Mouse (Mus musculus): Measurements from ENCODE around the gene Clgn.

The Clgn gene

DNA sequence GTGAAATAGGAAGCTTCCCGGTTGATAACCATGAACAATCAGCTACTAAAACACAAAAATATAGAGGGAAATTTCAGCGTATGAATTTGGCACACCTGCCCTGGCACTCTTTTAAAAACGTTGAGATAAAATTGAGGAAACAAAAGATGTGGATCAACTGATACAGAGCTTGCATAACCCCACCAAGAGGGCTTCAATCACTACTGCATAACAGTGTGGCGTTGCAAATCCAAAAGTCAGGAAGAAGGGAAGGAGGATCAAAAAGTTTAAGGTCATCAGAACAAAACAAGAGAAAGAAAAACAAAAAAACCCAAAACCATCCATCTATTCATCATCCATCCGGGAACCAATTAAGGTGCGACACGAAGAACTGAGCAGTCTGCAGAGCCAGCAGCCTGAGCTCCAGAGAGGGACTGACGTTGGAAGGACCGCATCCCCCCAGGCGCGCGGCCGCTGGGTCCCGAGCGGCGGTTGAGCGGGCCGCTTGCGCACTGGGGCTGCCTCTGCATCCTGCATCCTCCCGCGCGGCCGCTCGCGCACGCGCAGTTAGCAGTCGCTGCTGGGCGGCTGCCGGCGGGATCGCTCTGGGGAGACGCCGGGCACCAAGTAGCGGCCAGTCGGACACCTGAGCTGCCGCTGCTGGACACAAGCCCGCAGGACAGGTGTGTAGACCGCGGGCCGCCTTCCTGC lies at the start of gene Clgn:
TSS of gene Clgn (plus strand) at position 552 of the 690 bp plus-strand sequence.
- peak; percentile 61 to 64 for DNase-seq (ENCODE audit: low spot score in 2 of 2)

DNA sequence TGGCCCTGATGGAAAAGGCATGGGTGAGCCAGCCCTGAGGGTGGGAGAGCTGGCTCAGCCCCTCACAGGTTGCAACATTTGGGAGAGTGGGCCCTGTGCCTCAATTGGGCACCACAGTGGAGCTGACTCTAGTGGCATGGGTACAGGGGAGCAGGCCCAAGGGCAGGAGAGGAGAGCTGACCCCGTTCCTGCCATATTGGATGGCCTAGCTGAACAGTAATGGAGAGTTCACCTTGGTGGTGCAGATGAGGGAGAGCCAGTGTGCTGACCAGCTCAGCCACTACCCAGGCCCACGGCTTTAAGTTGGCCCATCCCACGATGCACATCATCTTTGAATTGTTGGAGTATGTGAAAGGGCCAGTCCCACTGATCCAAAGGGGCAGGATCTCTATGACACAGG lies 47.6 kb upstream of the Clgn start:
- no peak for DNase-seq (ENCODE audit: low spot score in 2 of 2)

DNA sequence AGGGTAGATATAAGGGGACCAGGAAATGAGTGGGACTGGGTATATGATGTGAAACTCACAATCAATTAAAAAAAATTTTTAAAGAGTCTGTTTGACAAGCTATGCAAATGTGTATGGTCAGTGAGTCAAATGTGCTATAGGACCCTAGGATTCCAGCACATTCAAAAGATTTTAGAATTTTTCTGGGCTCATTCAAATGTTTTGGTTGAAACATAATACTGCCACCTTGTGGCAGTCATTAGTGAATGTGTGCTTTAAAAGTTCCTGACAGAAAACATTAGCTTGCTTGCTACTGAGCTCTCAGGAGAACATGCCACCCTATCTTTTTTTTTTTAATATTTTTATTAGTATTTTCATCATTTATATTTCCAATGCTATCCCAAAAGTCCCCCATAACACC lies 47.0 kb upstream of the Clgn start:
- DNase-seq (ENCODE audit: low spot score in 2 of 2): no peak

GRCm38 (mm10) chr8:83348263-83348662 lies 41.4 kb upstream of the Clgn start, which contains the start of gene Mgat4d:
Mgat4d (plus strand) TSS chr8:83348471.
- DNase-seq (ENCODE audit: low spot score in 2 of 2): no peak

DNA sequence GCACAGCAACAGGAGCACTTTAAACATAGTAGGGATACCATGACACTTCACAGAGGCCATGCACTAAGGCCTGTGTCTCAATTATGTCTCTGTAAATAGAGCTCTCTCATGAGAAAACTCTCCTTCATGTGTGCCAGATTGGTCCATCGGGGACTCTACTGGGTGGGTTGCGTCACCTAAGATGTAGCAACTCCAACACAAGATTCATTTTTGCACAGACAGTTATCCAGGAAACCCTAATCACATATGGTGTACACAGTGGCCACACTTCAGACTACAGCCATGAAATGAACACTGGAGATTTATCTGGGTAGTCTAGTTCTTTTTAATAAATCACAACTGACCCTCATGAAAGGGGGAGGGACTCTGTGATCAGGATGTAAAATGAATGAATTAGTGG lies 38.4 kb upstream of the Clgn start:
- no peak for DNase-seq (ENCODE audit: low spot score in 2 of 2)

- no peak for DNase-seq (ENCODE audit: low spot score in 2 of 2)
These were observed 26.4 kb upstream of the Clgn start for GRCm38 (mm10) chr8:83363156-83363769.

DNA sequence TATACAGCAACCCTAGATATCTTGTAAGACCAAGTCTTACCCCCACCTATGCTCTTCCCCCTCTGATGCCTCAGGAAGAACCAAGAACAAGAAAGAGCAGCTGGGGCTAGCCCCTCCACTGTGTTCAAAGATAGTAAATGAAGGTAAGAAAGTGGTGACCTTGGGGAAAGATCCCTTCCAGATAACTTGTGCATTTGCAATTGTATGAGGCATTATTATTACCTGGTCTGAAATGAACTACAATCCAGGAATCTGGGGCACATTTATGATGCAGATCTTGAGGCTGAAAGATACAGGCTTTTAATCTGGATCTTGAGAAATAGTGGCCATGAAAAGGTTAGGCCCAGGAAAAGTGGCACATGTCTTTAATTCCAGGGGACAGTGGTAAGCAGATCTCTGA lies 12.4 kb upstream of the Clgn start:
- no peak for DNase-seq (ENCODE audit: low spot score in 2 of 2)

DNA sequence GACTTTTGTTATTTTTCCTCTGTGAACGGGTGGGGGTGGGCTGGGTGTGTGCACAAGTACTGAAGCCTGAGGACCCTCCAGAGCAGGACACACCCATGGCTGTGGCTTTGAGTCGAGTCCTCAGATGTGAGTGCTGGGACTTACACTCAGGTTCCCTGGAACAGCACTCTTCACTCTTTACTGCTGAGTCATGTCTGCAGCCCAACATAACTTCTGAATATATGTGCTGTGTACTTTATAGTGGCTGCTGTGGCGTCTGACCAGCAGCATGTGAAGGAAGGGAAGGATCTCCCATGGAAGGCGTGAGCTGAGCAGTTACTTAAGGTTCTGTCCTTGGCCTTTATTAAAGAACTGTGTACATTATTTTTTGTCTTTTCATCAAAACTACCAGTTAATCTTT lies 9.5 kb upstream of the Clgn start:
- DNase-seq (ENCODE audit: low spot score in 2 of 2): no peak

GRCm38 (mm10) chr8:83381016-83381415 lies 8.7 kb upstream of the Clgn start:
- DNase-seq (ENCODE audit: low spot score in 2 of 2): no peak

DNA sequence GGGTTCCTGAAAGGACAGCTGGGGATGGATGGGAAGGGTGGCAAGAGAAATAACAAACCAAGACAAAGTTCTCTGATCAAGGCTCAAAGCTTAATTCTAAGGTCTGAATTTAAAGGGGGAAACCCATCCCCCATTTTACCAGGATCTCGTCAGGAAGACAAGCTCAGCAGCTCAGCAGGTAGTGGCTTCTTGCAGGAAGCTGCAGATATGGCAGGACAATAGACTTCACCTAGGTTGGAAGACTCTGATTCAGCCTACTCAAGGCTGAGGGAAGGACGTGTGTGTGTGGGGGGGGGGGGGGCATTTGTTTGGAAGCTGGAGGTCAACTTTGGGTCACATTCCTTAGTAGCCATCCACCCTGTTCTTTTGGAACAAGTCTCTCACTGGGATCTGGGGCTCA lies 6.8 kb upstream of the Clgn start:
- no peak for DNase-seq (ENCODE audit: low spot score in 2 of 2)

- no peak for DNase-seq (ENCODE audit: low spot score in 2 of 2)
These were observed 487 bp downstream of the Clgn start for GRCm38 (mm10) chr8:83390006-83390701.

DNA sequence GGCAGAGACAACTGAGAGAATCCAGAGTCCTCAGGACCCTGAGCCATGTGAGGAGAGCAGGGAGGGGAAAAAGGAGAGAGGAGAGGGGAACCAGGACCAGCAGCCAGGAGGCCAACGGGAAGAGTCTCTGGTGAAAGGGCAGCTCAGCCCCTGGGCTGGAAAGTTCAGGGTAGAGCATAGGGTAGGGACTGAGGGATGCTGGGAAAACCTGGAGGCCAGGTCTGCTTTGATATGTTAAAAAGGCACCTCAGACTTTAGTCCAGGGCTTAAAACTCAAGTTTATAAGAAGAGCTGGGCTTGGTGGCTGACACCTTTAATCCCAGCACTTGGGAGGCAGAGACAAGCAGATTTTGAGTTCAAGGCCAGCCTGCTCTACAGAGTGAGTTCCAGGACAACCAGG lies 2.9 kb downstream of the Clgn start:
- DNase-seq (ENCODE audit: low spot score in 2 of 2): no peak

DNA sequence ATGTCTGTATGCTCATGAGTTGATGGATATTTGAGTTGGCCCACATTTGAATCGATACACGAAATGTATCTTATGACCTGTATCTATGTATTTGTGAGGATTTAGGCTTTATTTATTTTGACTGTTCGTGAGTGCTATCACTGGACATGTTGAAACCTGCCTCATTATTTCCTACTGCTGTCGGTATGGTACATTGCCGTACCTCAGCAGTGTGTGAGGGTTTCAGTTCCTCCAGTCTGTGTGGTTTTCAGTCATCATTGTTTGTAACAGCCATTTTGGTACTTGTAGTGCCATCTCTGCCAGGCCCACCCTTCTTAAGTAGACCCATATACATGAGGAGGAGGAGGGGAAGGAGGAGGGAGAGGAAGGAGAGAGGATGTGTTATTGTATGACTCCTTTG lies 4.7 kb downstream of the Clgn start:
- no peak for DNase-seq (ENCODE audit: low spot score in 2 of 2)

GRCm38 (mm10) chr8:83396680-83397079 lies 7.0 kb downstream of the Clgn start:
- DNase-seq (ENCODE audit: low spot score in 2 of 2): no peak

DNA sequence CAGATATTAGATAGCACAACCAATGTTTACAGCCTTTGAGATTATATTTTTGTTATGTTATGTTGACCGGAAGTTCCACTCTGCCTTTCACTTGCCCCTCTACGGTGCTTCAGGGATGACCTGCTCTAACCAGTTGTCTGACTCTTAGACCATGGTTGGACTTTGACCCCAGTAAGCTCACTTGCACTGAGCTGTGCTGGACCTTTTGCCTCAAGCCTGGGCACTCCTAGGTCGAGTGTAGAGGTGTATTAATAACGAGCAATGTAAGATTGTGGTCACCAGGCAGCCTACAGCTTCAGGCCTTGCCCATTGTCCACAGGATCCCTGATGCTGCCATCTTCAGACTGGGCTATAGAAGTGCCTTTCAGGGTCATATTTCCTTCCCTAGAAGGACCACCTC lies 8.1 kb downstream of the Clgn start:
- no peak for DNase-seq (ENCODE audit: low spot score in 2 of 2)

- no peak for DNase-seq (ENCODE audit: low spot score in 2 of 2)
These were observed 15.9 kb downstream of the Clgn start for GRCm38 (mm10) chr8:83405548-83405947.

DNA sequence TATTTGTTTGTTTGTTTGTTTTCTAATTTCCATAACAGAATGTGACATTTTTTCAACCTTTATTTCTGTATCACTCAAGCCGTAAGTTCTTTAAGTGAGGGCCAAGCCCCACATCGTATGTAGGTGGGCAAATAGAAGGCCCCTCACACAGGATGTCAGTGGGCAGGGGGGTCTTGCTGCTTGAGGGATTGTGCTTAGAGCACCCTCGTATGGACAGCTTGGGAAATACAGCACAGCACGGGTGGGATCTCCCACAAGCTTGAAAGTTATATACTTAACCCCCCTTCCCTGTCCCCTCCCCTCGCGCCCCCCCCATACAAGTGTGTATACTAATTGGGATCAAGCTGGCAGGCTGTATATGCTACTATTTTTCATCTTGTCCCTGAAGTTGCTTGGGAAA lies 17.2 kb downstream of the Clgn start:
- no peak for DNase-seq (ENCODE audit: low spot score in 2 of 2)

- no peak for DNase-seq (ENCODE audit: low spot score in 2 of 2)
These were observed 18.8 kb downstream of the Clgn start for GRCm38 (mm10) chr8:83408496-83408895.

DNA sequence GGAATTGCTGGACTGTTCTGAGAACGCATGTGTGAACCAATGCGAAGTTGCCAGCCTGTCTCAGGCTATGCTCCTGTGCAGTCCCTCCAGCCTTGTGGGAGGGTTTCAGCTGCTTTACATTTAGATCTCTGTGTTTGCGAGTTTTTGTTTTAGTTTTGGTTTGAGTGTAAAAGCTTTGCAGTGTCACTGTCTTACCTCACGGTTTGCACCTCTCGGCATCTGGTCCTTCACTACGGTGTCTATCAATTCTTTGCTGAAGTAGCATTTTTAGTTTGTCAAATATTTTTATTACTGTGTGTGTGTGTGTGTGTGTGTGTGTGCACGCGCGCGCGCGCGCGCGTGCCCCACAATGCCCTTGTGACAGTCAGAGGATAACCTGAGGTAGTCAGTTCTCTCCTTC lies 27.2 kb downstream of the Clgn start:
- DNase-seq (ENCODE audit: low spot score in 2 of 2): no peak

DNA sequence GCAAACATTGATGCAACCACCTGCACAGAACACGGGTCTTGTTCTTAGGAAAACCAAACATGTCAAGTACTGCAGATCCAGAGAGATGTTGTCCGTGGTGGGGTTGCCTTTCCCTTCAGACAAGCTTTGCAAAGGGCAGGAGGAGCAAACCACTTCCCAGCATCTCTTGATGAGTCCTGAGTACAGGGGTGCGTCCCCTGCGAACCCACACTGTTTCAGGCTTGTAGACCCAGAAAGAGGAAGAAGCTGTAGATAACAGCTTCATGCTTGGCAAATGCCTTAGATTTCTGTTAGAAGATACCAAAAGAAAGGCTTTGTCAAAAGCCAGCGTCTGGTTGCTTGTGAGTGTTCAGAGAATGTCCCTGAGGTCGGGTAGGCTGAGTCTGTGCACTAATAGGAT lies 28.3 kb downstream of the Clgn start:
- DNase-seq (ENCODE audit: low spot score in 2 of 2): no peak

GRCm38 (mm10) chr8:83418805-83419516 lies 29.3 kb downstream of the Clgn start:
- DNase-seq (ENCODE audit: low spot score in 2 of 2): no peak

DNA sequence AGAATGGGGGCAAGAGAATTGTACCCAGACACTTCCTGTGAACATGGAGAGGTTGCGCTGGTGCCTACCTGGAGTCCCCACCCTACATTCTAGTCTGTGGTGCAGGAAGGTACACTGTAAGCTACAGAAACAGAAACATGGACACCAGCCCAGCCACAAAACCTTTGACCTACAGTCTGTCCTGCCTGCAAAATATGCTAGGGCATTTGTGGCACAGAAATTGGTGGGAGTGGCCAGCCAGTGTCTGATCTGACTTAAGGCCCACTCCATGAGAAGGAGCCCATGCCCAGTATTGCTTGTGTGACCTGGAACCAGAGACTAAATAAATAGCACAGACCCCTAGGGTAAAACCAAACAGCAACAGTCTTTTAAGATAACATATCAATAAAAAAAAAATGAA lies 31.7 kb downstream of the Clgn start:
- DNase-seq (ENCODE audit: low spot score in 2 of 2): no peak

Measured in right cerebral cortex, postnatal 36 days (tissue).